Mouse (Mus musculus) left cerebral cortex, adult 11 months (tissue): ENCODE measurements around the gene Alcam.

ENCODE experiments used
- DNase-seq: peaks from one replicate; pipeline ENCODE4 v3.0.0; 2022; ENCODE audit warnings: low spot score

Alcam gene

DNA sequence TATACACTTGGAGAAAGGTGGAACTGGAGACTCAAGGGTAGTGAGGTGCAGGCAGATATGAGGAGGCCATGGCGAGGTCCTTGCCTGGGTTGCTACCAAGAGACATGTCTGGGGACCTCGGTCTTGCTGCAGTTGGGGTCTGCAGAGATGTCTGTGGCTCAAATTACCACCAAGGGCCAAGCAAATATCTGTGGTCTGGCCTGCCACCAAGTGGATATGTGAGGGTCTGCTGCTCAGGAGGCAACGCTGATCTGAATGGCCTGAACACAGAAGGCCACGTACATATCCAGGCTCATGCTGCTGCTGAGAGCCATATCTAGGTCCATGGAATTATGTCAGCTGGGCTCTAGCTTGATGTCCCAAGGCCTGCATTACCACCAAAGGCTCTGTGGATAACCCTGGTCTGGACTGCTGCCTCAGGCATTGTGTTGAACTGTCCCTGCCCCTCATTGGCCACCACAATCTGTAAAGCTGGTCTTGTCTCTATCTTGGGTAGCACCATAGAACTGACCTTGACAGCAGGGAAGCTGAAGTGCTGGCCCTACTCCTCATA is 210.4 kb downstream of the Alcam start:
- DNase-seq: no peak

DNA sequence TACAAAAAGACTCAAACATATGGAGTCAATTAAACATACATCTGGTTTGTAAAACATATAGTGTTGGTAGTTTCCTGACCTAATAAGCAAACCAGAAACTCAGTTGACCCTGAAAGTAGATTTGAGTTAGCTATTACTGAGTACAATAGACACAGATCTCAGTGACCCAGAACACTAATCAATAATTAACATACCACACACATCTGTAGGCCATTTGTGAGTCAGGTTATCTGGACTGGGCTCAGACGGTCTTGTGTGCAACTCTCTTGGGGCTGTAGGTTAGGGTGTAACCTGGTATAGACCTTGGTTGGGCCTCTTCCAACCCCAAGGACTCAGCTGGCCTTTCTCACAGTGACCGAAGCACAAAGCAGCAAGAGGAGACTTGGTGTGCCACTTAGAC is 211.7 kb downstream of the Alcam start:
- no peak for DNase-seq

DNA sequence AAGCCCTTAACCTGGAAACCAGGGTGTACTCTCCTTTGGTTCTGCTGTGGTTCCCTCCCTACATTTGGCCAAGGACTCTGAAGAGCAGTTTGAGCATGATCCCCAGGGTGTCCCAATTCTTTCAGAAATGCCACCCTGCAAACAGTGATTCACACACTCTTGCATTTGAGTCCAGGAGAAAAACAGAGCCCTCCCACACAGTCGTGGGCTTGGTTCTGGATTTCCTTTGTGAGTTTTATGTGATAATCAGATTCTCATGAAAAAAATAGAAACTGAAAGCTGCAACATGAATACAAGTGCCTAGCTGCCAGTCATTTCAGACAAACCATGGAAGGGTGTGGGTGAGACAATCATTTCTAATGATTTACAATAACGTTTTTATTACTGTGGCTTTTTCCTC is 223.9 kb downstream of the Alcam start:
- DNase-seq: peak; percentile 10

DNA sequence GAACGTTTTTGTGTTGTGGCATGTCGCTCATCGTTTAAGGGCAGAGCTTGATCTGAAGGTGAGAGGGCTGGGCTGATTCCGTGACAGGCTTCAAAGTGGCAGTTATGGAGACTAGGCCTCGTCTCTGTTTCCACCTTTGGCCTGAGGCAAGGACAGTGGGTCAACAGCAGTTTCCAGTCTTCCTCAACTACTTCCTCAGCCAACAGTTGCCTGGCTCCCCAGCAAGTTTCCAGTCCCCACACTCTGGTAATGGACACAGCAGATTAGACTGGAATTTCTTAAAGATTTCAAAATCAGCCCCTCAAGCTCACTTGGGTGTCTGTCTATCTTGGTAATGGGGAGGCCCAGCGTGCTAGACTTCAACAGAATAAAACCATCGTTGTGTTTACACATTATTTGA is 224.4 kb downstream of the Alcam start:
- DNase-seq: no peak

DNA sequence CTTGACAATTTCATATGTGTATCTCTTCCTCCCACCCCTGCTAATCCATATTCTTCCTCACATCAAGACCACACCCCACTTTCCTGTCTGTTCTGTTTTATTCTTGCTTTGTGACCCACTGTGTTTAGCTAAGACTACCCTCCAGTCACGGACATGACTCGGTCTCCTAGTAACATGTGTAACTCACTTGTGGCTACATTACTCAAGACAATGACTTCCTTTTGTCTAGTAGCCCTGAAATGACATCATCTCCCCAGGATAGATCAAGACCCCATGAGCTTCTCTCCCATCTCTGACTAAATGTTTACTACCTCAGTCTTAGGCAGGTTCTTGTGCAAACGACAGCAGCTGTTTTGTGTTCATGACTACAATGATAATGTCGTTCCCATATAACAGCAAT is 231.0 kb downstream of the Alcam start:
- DNase-seq: no peak

DNA sequence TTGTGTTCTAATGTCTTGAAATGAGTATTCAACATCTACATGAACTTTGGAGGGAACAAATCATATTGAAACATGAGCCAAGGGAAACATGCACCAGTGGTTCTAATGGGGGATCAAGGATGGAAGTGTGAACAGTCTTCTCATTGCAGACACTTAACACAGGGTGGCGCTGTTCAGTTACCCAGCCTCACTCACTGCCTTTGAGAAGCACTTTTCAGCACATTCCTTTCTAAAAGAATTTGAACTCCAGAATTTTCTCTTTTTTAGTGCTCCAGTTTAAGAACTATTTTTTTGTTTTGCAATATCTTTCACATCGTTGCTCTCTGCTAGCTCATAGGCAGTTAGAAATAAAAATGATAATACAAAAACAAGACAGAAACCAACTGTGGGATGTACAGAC is 234.8 kb downstream of the Alcam start:
- no peak for DNase-seq

DNA sequence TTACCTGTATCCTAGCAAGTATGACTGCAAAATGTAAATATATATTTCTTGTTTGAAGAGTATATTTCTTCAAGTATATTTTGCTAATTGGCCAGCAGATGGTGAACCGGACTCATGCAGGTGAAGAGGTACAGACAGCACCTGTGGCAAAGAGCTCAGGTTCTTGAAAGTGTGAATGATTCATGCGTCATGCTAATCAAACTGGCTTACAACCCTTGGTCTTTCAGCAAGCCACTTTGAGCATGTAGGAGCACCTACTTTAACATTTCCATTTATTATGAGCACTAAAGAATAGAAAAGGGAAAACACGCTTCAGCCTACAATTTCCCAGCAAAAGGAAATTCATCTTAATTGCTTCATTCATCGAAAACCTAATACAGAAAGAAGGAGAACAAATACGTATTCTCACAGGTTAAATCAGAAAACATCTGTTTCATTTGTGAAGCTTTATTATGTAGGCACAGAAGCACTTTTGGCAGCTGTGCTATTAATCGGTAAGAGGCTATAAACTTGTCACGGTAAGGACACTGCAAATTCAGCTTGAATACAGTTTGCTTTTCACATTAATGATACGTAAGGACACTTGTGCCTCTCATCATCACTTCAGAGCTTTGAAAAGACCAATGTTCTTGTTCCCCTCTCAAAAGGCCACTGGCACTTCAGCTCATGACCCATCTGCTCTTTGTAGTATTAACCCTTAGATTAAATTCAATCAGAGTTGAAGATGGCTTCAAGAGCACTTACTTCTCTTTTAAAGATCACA is 242.8 kb downstream of the Alcam start:
- DNase-seq: no peak

DNA sequence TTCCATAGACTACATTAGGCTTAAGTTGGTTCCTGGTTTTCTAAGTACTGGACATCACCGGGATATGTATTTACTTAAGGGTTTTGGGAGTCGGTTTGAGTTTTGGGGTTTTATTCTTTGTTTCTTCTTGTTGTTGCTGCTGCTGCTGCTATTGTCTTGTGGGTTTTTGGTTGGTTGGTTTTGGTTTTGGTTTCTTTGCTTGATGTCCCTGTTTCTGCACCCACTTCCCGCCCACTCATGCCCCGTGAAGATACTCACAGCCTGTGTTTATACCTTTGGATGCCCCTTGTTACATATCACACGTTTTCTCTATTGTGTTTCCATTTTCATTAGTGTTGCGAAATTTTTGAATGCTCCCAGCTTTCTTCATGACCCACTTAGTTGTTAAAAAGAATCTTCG is 253.8 kb downstream of the Alcam start:
- DNase-seq: no peak
